Mouse (Mus musculus) hindbrain, embryonic 13.5 days (tissue): Measurements from ENCODE around the gene Glul. TPM values are rescaled to one million over a fixed set of nuclear protein-coding genes. Genes with fewer than 3 reads are reported as not detected.
A peak's percentile ranks its signal among the peaks of the same experiment; 100 is the strongest.

ENCODE experiments used
- ATAC-seq: fragments of 200-750 bp; cut with Nextera tagmentation; 2 replicates; pipeline ENCODE4 v1.8.0; 2017; ENCODE audit warnings: moderate TSS enrichment; ENCODE audit not compliant: low FRiP score
- H3K27ac ChIP-seq: fragments of 300-500 bp; sonication (generic); 2 replicates; pipeline ENCODE4 v1.5.1; 2015; ENCODE audit warnings: inconsistent platforms, mild to moderate bottlenecking, moderate library complexity
- H3K27me3 ChIP-seq: fragments of 300-500 bp; sonication (generic); 2 replicates; pipeline ENCODE4 v1.6.1; 2015; ENCODE audit warnings: mild to moderate bottlenecking, inconsistent platforms
- H3K36me3 ChIP-seq: fragments of 300-500 bp; sonication (generic); 2 replicates; pipeline ENCODE4 v1.6.1; 2015; ENCODE audit warnings: mild to moderate bottlenecking, inconsistent platforms
- H3K4me1 ChIP-seq: fragments of 300-500 bp; sonication (generic); replicated peaks from 2 replicates; pipeline ENCODE4 v1.6.1; 2015; ENCODE audit warnings: inconsistent platforms
- H3K4me2 ChIP-seq: fragments of 300-500 bp; sonication (generic); 2 replicates; pipeline ENCODE4 v1.6.1; 2015; ENCODE audit warnings: inconsistent platforms, mild to moderate bottlenecking, moderate library complexity
- H3K4me3 ChIP-seq: fragments of 300-500 bp; sonication (generic); 2 replicates; pipeline ENCODE4 v1.5.1; 2015; ENCODE audit warnings: mild to moderate bottlenecking, inconsistent platforms
- H3K9ac ChIP-seq: fragments of 300-500 bp; sonication (generic); 2 replicates; pipeline ENCODE4 v1.6.1; 2015; ENCODE audit warnings: mild to moderate bottlenecking, inconsistent platforms
- H3K9me3 ChIP-seq: fragments of 300-500 bp; sonication (generic); 2 replicates; pipeline ENCODE4 v1.6.1; 2016; ENCODE audit warnings: inconsistent platforms
- WGBS: fragments of 180-500 bp; shearing (Covaris S2); methylation state at CpG from one replicate; pipeline ENCODE4 v1.1.7; 2015; 5-methylcytosine and 5-hydroxymethylcytosine counted together
- microRNA-seq: library from miRNA; unstranded; fragments of <30 nt; microRNA quantifications from one replicate; pipeline ENCODE4, GENCODE M21; 2016
- polyA plus RNA-seq: library from polyadenylated mRNA; unstranded; fragments of >200 nt; fragmentation: Nextera tagmentation; extraction: Ambion mirVana; gene quantifications from 2 replicates; pipeline ENCODE4 v1.2.1, GENCODE M21; 2015

The Glul gene
- polyA plus RNA-seq, 1 experiment from 2014 or later, result 164 TPM

DNA sequence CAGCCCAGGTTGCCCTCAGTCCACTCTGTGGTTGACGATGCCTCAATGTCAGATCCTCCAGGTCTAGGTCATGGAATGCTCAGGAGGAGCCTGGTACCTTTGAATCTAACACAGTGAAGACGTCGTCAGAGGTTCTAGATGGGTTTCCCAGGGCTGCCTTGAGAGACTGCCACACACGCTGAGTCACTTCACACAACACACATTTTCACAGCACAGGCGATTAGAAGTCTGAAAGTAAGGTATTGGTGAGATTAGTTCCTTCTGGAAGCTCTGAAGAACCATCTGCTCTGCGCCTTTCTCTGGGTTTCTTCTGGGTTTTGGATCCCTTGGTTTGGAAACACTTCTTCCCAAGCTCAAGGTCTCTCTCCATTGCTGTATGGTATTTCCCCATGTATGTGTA, 48.1 kb downstream of the Glul start:
- H3K4me3 ChIP-seq, result no peak overlapping the region
- no peaks in the 10 kb centered on the region for H3K36me3 ChIP-seq
- ATAC-seq, result no peak
- no peaks in the 10 kb centered on the region for H3K9me3 ChIP-seq
- no peak overlapping the region for H3K27ac ChIP-seq
- no peak overlapping the region for H3K4me2 ChIP-seq
- H3K9ac ChIP-seq, result no peak overlapping the region
- 92% methylated on average over 6 of the region's 6 CpGs for WGBS
- no peaks in the 10 kb centered on the region for H3K27me3 ChIP-seq
- peaks cover 8% of the 10 kb centered on the region; the same call in 1 of the 2 replicates for H3K4me1 ChIP-seq

DNA sequence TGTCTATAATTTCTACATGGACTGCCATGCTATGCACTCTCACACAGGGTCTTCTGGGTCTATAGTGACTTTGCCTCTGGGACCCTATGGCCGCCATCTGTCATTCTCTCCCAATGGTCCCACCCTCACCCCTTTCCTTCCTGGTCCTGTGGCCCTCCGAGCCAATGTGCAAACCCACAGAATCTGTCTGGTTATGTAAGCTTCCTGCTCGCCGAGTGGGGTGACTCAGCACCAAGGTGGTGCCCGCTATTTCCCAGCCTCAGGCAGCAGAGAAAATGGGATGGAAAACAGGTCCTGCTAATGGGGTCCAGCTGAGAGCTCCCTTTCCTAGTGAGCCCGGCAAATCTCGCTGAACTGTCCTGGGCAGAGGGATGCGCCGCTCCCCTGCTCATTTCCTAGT, 53.5 kb downstream of the Glul start:
- Histone ChIP-seq H3K4me3 (no peak overlapping the region), H3K9me3 (no peaks in the 10 kb centered on the region), H3K9ac (no peak overlapping the region), H3K27me3 (no peaks in the 10 kb centered on the region), H3K4me2 (no peak overlapping the region), H3K27ac (no peak overlapping the region), H3K4me1 (no peaks in the 10 kb centered on the region), H3K36me3 (no peaks in the 10 kb centered on the region)
- WGBS, result 83% methylated on average over 9 of the region's 9 CpGs
- no peak for ATAC-seq

DNA sequence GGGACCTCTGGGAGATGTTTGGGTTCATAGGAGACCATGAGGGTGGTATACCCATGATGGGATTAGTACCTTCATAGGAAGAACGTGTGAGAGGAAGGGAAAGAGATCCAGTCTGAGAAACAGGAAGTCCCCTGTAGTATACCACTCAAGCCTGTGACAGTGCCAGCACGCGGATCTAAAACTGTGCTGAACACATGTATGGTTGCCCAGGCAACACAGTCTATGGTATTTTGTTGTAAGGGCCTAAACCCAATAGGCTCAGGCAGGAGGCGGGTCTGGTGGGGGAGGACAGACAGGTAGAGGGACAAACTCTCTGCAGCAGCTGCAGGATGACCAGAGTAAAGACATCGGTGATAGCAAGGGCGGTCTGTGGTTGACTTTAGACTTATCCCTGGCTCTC, 54.1 kb downstream of the Glul start:
- ATAC-seq, result no peak
- Histone ChIP-seq H3K4me1 (no peaks in the 10 kb centered on the region), H3K4me3 (no peak overlapping the region), H3K9me3 (no peaks in the 10 kb centered on the region), H3K9ac (no peak overlapping the region), H3K36me3 (no peaks in the 10 kb centered on the region), H3K27ac (no peak overlapping the region), H3K27me3 (no peaks in the 10 kb centered on the region), H3K4me2 (no peak overlapping the region)
- 81% methylated on average over 6 of the region's 6 CpGs for WGBS

DNA sequence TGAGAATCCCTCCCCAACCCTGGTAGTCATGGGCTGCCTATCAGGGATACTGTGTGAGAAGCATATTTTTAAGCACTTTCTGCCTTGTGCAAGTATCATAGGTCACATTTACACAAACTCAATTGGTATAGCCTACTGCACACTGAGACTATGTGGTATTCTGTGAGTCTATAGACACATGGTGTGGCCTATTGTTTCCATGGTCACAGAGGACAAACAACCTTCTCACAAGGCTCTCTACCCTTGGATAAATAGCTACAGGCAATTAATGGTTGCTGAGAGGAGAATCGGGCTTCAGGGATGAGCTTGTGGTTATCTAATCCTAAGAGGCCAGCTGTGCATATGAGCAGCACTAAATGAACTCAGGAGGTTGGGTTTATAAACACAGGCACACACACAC, 58.1 kb downstream of the Glul start:
- no peaks in the 10 kb centered on the region for H3K36me3 ChIP-seq
- H3K9ac ChIP-seq, result no peak overlapping the region
- H3K4me1 ChIP-seq, result no peaks in the 10 kb centered on the region
- H3K9me3 ChIP-seq, result no peaks in the 10 kb centered on the region
- H3K27ac ChIP-seq, result no peak overlapping the region
- H3K4me3 ChIP-seq, result no peak overlapping the region
- ATAC-seq, result no peak
- WGBS, result 48% methylated on average over 1 of the region's 1 CpGs
- no peaks in the 10 kb centered on the region for H3K27me3 ChIP-seq
- H3K4me2 ChIP-seq, result no peak overlapping the region

Small RNAs within 50 kb of the gene (microRNA-seq; reads per million reads assigned to microRNA genes)
- 17.7 reads per million, percentile 29 among the genes with 10 or more reads in this experiment for gene Mir8114

Other genes with a start within 250 kb of the Glul start
- gene Rgs8, start 246.9 kb upstream of the Glul start, polyA plus RNA-seq, result 24.4 and 26.4 TPM in 2 replicates
- gene Rgs16, start 159.6 kb upstream of the Glul start, polyA plus RNA-seq, result 21.2 and 26.0 TPM in 2 replicates
- 53.7 and 53.8 TPM in 2 replicates for gene Rnasel, start 150.5 kb upstream of the Glul start, polyA plus RNA-seq
- 0.08 and 0.26 TPM in 2 replicates for gene Rgsl1, start 55.8 kb upstream of the Glul start, polyA plus RNA-seq
- gene Teddm1b, start 25.6 kb upstream of the Glul start, polyA plus RNA-seq, result 0.63 and 0.87 TPM in 2 replicates
- gene Teddm1a, start 8.2 kb upstream of the Glul start, polyA plus RNA-seq, result not detected in 2 replicates
- gene Teddm2, start 284 bp downstream of the Glul start, polyA plus RNA-seq, result 0.96 and 1.3 TPM in 2 replicates